Mouse (Mus musculus): ENCODE results near the gene Fam83d.

Fam83d gene

GRCm38 (mm10) chr2:158800788-158801187 lies 32.9 kb downstream of the Fam83d start:
- no peak for DNase-seq (ENCODE audit: low read depth in 1 of 2, low spot score in 2 of 2)

- no peak for DNase-seq (ENCODE audit: low read depth in 1 of 2, low spot score in 2 of 2)
Observed at GRCm38 (mm10) chr2:158803575-158803974, 35.7 kb downstream of the Fam83d start.

GRCm38 (mm10) chr2:158815686-158816085 lies 47.8 kb downstream of the Fam83d start:
- no peak for DNase-seq (ENCODE audit: low read depth in 1 of 2, low spot score in 2 of 2)

- DNase-seq (ENCODE audit: low read depth in 1 of 2, low spot score in 2 of 2) = no peak
Observed at GRCm38 (mm10) chr2:158816239-158816638, 48.3 kb downstream of the Fam83d start.

- DNase-seq (ENCODE audit: low read depth in 1 of 2, low spot score in 2 of 2) = no peak
Observed at GRCm38 (mm10) chr2:158817708-158818107, 49.8 kb downstream of the Fam83d start.

- no peak for DNase-seq (ENCODE audit: low read depth in 1 of 2, low spot score in 2 of 2)
Observed at GRCm38 (mm10) chr2:158828124-158828523, 60.2 kb downstream of the Fam83d start.

GRCm38 (mm10) chr2:158829746-158830145 lies 61.9 kb downstream of the Fam83d start:
- no peak for DNase-seq (ENCODE audit: low read depth in 1 of 2, low spot score in 2 of 2)

- no peak for DNase-seq (ENCODE audit: low read depth in 1 of 2, low spot score in 2 of 2)
Observed at GRCm38 (mm10) chr2:158833221-158833620, 65.3 kb downstream of the Fam83d start.

- DNase-seq (ENCODE audit: low read depth in 1 of 2, low spot score in 2 of 2) = no peak
Observed at GRCm38 (mm10) chr2:158833645-158834044, 65.8 kb downstream of the Fam83d start.

Measured in monocyte, adult 2 months (primary cell).